ENCODE assay signal across 19 mouse cellular contexts in the genomic region with DNA sequence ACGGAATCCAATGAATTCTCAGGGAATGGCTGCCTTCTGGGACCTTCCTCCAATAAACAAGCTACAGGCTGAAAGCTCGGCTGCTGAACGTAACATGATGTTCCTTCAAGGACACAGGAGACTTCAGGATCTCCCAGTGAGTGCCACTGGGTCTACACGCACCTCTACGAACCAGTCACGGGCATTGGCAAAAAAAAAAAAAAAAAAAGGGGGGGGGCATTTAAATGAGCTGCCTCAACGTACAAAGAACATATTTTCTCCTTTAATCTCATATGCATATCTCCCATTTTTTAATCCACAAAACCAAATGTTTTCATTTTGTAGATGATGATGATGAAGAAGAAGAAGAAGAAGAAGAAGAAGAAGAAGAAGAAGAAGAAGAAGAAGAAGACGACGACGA. TPM values are rescaled to one million over a fixed set of nuclear protein-coding genes. Genes with fewer than 3 reads are reported as not detected.
"Had no signal": no experiment of that assay in that cellular context is flagged by ENCODE, and none has a peak within 500 bp of the region (broad histone marks: within the 10 kb centered on the region; RNA-seq: fewer than 3 reads in every experiment).

No protein-coding gene starts in this region.

- H3K9me3 ChIP-seq: lung, embryonic 15.5 days; megakaryocyte, embryonic 14.5 days; midbrain, embryonic 10.5 days; midbrain, embryonic 13.5 days had no signal

- H3K9ac ChIP-seq: lung, embryonic 15.5 days; midbrain, embryonic 13.5 days had no signal

- H3K27me3 ChIP-seq: lung, embryonic 15.5 days; megakaryocyte, embryonic 14.5 days; midbrain, embryonic 13.5 days had no signal

- H3K36me3 ChIP-seq: lung, embryonic 15.5 days; midbrain, embryonic 10.5 days; midbrain, embryonic 13.5 days had no signal

- DNase-seq: kidney, adult 2 months; kidney, postnatal 25 days; lung, adult 18-20 months; lung, postnatal 10 days; lung, postnatal 36 days; thymus, adult 2 months; thymus, postnatal 14 days; thymus, postnatal 4 days had no signal

- H3K27ac ChIP-seq: kidney, postnatal 0 days; layer of hippocampus, adult 2 months; lung, embryonic 15.5 days; midbrain, embryonic 10.5 days; midbrain, embryonic 13.5 days; stomach, postnatal 0 days had no signal

- H3K4me3 ChIP-seq: layer of hippocampus, adult 2 months; lung, embryonic 15.5 days; megakaryocyte, embryonic 14.5 days; midbrain, embryonic 10.5 days; midbrain, embryonic 13.5 days had no signal

- ATAC-seq: intestine, postnatal 0 days; midbrain, embryonic 13.5 days; midbrain, embryonic 16.5 days had no signal

- H3K4me2 ChIP-seq: lung, embryonic 15.5 days; midbrain, embryonic 13.5 days had no signal

RNA-seq across cellular contexts. Expression of gene Fndc8, which starts 26.0 kb away (rescaled TPM):
- total RNA-seq: layer of hippocampus, adult 2 months; layer of hippocampus, postnatal 14 days; left cerebral cortex, postnatal 36 days had no signal
- polyA plus RNA-seq: stomach, postnatal 0 days had no signal
